Mouse (Mus musculus) liver, embryonic 14.5 days (tissue): ENCODE data around the gene Mdm2. TPM values are rescaled to one million over a fixed set of nuclear protein-coding genes. Genes with fewer than 3 reads are reported as not detected.

Experiments used
- ATAC-seq: fragments of 200-750 bp; cut with Nextera tagmentation; 2 replicates; pipeline ENCODE4 v1.8.0; 2017; ENCODE audit warnings: moderate number of reproducible peaks, mild to moderate bottlenecking, moderate library complexity; ENCODE audit not compliant: insufficient read depth
- DNase-seq, 3 experiments: peaks; one replicate each; pipeline ENCODE4 v3.0.0-alpha.2; 2012 to 2013; ENCODE audit warnings: low read depth in 3 of 3, low spot score in 3 of 3
- H3K27ac ChIP-seq: fragments of 300-500 bp; sonication (generic); 2 replicates; pipeline ENCODE4 v1.5.1; 2014; ENCODE audit warnings: moderate library complexity, mild to moderate bottlenecking, control low read depth, inconsistent platforms
- H3K27me3 ChIP-seq: fragments of 300-500 bp; sonication (generic); 2 replicates; pipeline ENCODE4 v1.6.1; 2014; ENCODE audit warnings: mild to moderate bottlenecking, low read length, moderate library complexity; ENCODE audit not compliant: control insufficient read depth, insufficient read depth
- H3K36me3 ChIP-seq: fragments of 300-500 bp; sonication (generic); replicated peaks from 2 replicates; pipeline ENCODE4 v1.6.1; 2014; ENCODE audit warnings: low read depth; ENCODE audit not compliant: control insufficient read depth, insufficient read depth
- H3K4me1 ChIP-seq, 2 experiments: fragments of 200-500 bp in 1 of 2; fragments of 300-500 bp in 1 of 2; sonication (generic) in 1 of 2; replicated peaks; 2 replicates each; pipeline ENCODE4 v1.6.1; 2012 to 2014; ENCODE audit warnings: antibody characterized with exemption in 1 of 2, inconsistent platforms in 1 of 2, low read length in 1 of 2; ENCODE audit not compliant: control insufficient read depth in 2 of 2, insufficient read depth in 2 of 2
- H3K4me2 ChIP-seq: fragments of 300-500 bp; sonication (generic); 2 replicates; pipeline ENCODE4 v1.6.1; 2014; ENCODE audit warnings: low read depth, mild to moderate bottlenecking, control low read depth, moderate library complexity
- H3K4me3 ChIP-seq, 2 experiments: fragments of 200-500 bp in 1 of 2; fragments of 300-500 bp in 1 of 2; sonication (generic) in 1 of 2; 2 replicates each; pipeline ENCODE4 v1.5.1; 2012 to 2014; ENCODE audit warnings: low read depth in 2 of 2, low read length in 2 of 2, mild to moderate bottlenecking in 2 of 2, control low read depth in 1 of 2, inconsistent platforms in 1 of 2, moderate library complexity in 1 of 2; ENCODE audit not compliant: insufficient read depth in 1 of 2
- H3K9ac ChIP-seq: fragments of 300-500 bp; sonication (generic); replicated peaks from 2 replicates; pipeline ENCODE4 v1.6.1; 2014; ENCODE audit warnings: mild to moderate bottlenecking, control low read depth, moderate library complexity
- H3K9me3 ChIP-seq: fragments of 300-500 bp; sonication (generic); 2 replicates; pipeline ENCODE4 v1.6.1; 2016; ENCODE audit warnings: low read length, mixed read lengths; ENCODE audit not compliant: control insufficient read depth
- CTCF ChIP-seq: IDR thresholded peaks from 2 replicates; pipeline ENCODE4 v1.5.1; 2016; ENCODE audit warnings: antibody characterized with exemption, low read depth, control low read depth
- EP300 ChIP-seq: IDR thresholded peaks from 2 replicates; pipeline ENCODE4 v1.6.1; 2016; ENCODE audit warnings: antibody characterized with exemption, low read depth
- WGBS: fragments of 180-500 bp; shearing (Covaris S2); extraction: QIAGEN DNeasy Blood & Tissue Kit; methylation state at CpG from one replicate; pipeline ENCODE4 v1.1.7; 2014; ENCODE audit not compliant: insufficient replicate concordance; 5-methylcytosine and 5-hydroxymethylcytosine counted together
- polyA plus RNA-seq, 2 experiments: library from polyadenylated mRNA; depleted of rRNA in 1 of 2; stranded (reverse) in 1 of 2; unstranded in 1 of 2; fragments of >200 nt; fragmentation: Nextera tagmentation in 1 of 2; extraction: Ambion mirVana in 1 of 2; gene quantifications; 2 replicates each; pipeline versions ENCODE4 v1.2.1 to v1.2.3; 2012 to 2014

The Mdm2 gene
- polyA plus RNA-seq, 2 experiments: 12.8 to 20.0 TPM

- H3K9me3 ChIP-seq: no peaks in the 10 kb centered on the region
- H3K4me1 ChIP-seq: no peaks in the 10 kb centered on the region; a peak in 1 of 4 replicates
- H3K9ac ChIP-seq: no peak overlapping the region
- TF ChIP-seq CTCF (no peak), EP300 (no peak)
- DNase-seq (no peak), ATAC-seq (no peak)
- no peaks in the 10 kb centered on the region for H3K36me3 ChIP-seq
- no peaks in the 10 kb centered on the region for H3K27me3 ChIP-seq
- H3K27ac ChIP-seq: no peak overlapping the region
- H3K4me2 ChIP-seq: no peak overlapping the region
- 73% methylated on average over 9 of the region's 9 CpGs for WGBS
- no peak overlapping the region for H3K4me3 ChIP-seq
These were observed 68.4 kb downstream of the Mdm2 start for GRCm38 (mm10) chr10:117642201-117642450.

- H3K4me2 ChIP-seq: no peak overlapping the region
- 61% methylated on average over 20 of the region's 20 CpGs for WGBS
- H3K4me3 ChIP-seq: no peak overlapping the region
- no peak for ATAC-seq
- H3K9ac ChIP-seq: no peak overlapping the region
- no peaks in the 10 kb centered on the region for H3K27me3 ChIP-seq
- TF ChIP-seq CTCF (no peak), EP300 (no peak)
- DNase-seq: no peak
- H3K36me3 ChIP-seq: no peaks in the 10 kb centered on the region
- no peaks in the 10 kb centered on the region; a peak in 1 of 4 replicates for H3K4me1 ChIP-seq
- no peaks in the 10 kb centered on the region for H3K9me3 ChIP-seq
- no peak overlapping the region for H3K27ac ChIP-seq
These were observed 69.0 kb downstream of the Mdm2 start for GRCm38 (mm10) chr10:117641400-117642200.

- no peak overlapping the region for H3K4me2 ChIP-seq
- H3K27ac ChIP-seq: no peak overlapping the region
- DNase-seq (no peak), ATAC-seq (no peak)
- no peak overlapping the region for H3K9ac ChIP-seq
- TF ChIP-seq EP300 (no peak), CTCF (no peak)
- H3K4me1 ChIP-seq: no peaks in the 10 kb centered on the region; a peak in 1 of 4 replicates
- 50% methylated on average over 7 of the region's 7 CpGs for WGBS
- no peaks in the 10 kb centered on the region for H3K9me3 ChIP-seq
- H3K36me3 ChIP-seq: no peaks in the 10 kb centered on the region
- H3K27me3 ChIP-seq: no peaks in the 10 kb centered on the region
- no peak overlapping the region for H3K4me3 ChIP-seq
These were observed 69.9 kb downstream of the Mdm2 start for GRCm38 (mm10) chr10:117640595-117641078.

GRCm38 (mm10) chr10:117639899-117640594, 70.5 kb downstream of the Mdm2 start:
- H3K4me2 ChIP-seq: peak overlapping the region; percentile 29
- TF ChIP-seq EP300 (no peak), CTCF (no peak)
- H3K9ac ChIP-seq: no peak overlapping the region
- no peaks in the 10 kb centered on the region for H3K27me3 ChIP-seq
- WGBS: 24% methylated on average over 21 of the region's 21 CpGs
- no peaks in the 10 kb centered on the region for H3K9me3 ChIP-seq
- DNase-seq (no peak), ATAC-seq (peak; percentile 33; the same call in 1 of the 2 replicates)
- H3K27ac ChIP-seq: no peak overlapping the region
- H3K36me3 ChIP-seq: no peaks in the 10 kb centered on the region
- H3K4me3 ChIP-seq: no peak overlapping the region
- H3K4me1 ChIP-seq: no peaks in the 10 kb centered on the region; a peak in 1 of 4 replicates

GRCm38 (mm10) chr10:117639221-117639599, 71.3 kb downstream of the Mdm2 start:
- DNase-seq: no peak
- WGBS: 71% methylated on average over 8 of the region's 8 CpGs
- Histone ChIP-seq H3K36me3 (no peaks in the 10 kb centered on the region), H3K27me3 (no peaks in the 10 kb centered on the region), H3K4me1 (no peaks in the 10 kb centered on the region; a peak in 1 of 4 replicates), H3K9me3 (no peaks in the 10 kb centered on the region), H3K27ac (no peak overlapping the region), H3K4me2 (no peak overlapping the region), H3K9ac (no peak overlapping the region), H3K4me3 (no peak overlapping the region)
- TF ChIP-seq CTCF: no peak
- TF ChIP-seq EP300: no peak
- ATAC-seq: no peak

Other genes with a start within 250 kb of the Mdm2 start
- gene Cpm, start 81.3 kb downstream of the Mdm2 start, polyA plus RNA-seq (2012; rRNA removed): 3.9 and 4.0 TPM in 2 replicates
- 9.1 and 12.1 TPM in 2 replicates for gene Cpm, start 81.3 kb downstream of the Mdm2 start, polyA plus RNA-seq (2014; fragmentation: Nextera tagmentation; extraction: Ambion mirVana)
- 1.7 TPM in 2 replicates for gene Slc35e3, start 35.6 kb upstream of the Mdm2 start, polyA plus RNA-seq (2012; rRNA removed)
- 1.3 and 1.5 TPM in 2 replicates for gene Slc35e3, start 35.6 kb upstream of the Mdm2 start, polyA plus RNA-seq (2014; fragmentation: Nextera tagmentation; extraction: Ambion mirVana)
- 14.9 and 28.8 TPM in 2 replicates for gene Nup107, start 81.9 kb upstream of the Mdm2 start, polyA plus RNA-seq (2012; rRNA removed)
- gene Nup107, start 81.9 kb upstream of the Mdm2 start, polyA plus RNA-seq (2014; fragmentation: Nextera tagmentation; extraction: Ambion mirVana): 45.0 and 46.8 TPM in 2 replicates
- gene Rap1b, start 135.3 kb upstream of the Mdm2 start, polyA plus RNA-seq (2012; rRNA removed): 31.0 and 46.7 TPM in 2 replicates
- 101 and 108 TPM in 2 replicates for gene Rap1b, start 135.3 kb upstream of the Mdm2 start, polyA plus RNA-seq (2014; fragmentation: Nextera tagmentation; extraction: Ambion mirVana)